Mouse (Mus musculus) thymus, adult 2 months (tissue): ENCODE results near the gene Zscan2. TPM values are rescaled to one million over a fixed set of nuclear protein-coding genes. Genes with fewer than 3 reads are reported as not detected.

Source experiments
- DNase-seq: peaks from one replicate; pipeline ENCODE4 v3.0.0; 2021
- H3K27ac ChIP-seq: fragments of 200-500 bp; 2 replicates; pipeline ENCODE4 v1.5.1; 2012; ENCODE audit warnings: low read length, control low read depth; ENCODE audit not compliant: control insufficient read depth, insufficient read depth
- H3K27me3 ChIP-seq: fragments of 200-500 bp; 2 replicates; pipeline ENCODE4 v1.6.1; 2012; ENCODE audit warnings: mild to moderate bottlenecking, low read length, moderate library complexity, mixed read lengths; ENCODE audit not compliant: control insufficient read depth, insufficient read depth
- H3K36me3 ChIP-seq: fragments of 200-500 bp; 2 replicates; pipeline ENCODE4 v1.6.1; 2012; ENCODE audit warnings: mild to moderate bottlenecking, low read length, moderate library complexity; ENCODE audit not compliant: control insufficient read depth, insufficient read depth
- H3K4me1 ChIP-seq: fragments of 200-500 bp; replicated peaks from 2 replicates; pipeline ENCODE4 v1.6.1; 2012; ENCODE audit warnings: low read length; ENCODE audit not compliant: control insufficient read depth, insufficient read depth
- H3K4me3 ChIP-seq: fragments of 200-500 bp; 2 replicates; pipeline ENCODE4 v1.5.1; 2012; ENCODE audit warnings: mild to moderate bottlenecking, low read length, control low read depth, moderate library complexity; ENCODE audit not compliant: control insufficient read depth, insufficient read depth
- CTCF ChIP-seq: fragments of 200-500 bp; IDR thresholded peaks from 2 replicates; pipeline ENCODE4 v1.5.1; 2012; ENCODE audit warnings: mild to moderate bottlenecking, control low read depth, low read length, moderate library complexity, borderline replicate concordance; ENCODE audit not compliant: control insufficient read depth, poor library complexity, insufficient read depth; ENCODE audit errors: extremely low read depth
- POLR2A ChIP-seq: fragments of 200-500 bp; IDR thresholded peaks from 2 replicates; pipeline ENCODE4 v1.6.1; 2012; ENCODE audit warnings: mild to moderate bottlenecking, low read length, control low read depth, moderate library complexity; ENCODE audit not compliant: control insufficient read depth, poor library complexity, insufficient read depth; ENCODE audit errors: extremely low read depth
- WGBS: fragments of 180-500 bp; shearing (Covaris S2); methylation state at CpG from one replicate; pipeline ENCODE4 v1.1.7; 2018; 5-methylcytosine and 5-hydroxymethylcytosine counted together
- polyA plus RNA-seq: library from polyadenylated mRNA; depleted of rRNA; stranded (reverse); fragments of >200 nt; gene quantifications from 2 replicates; pipeline ENCODE4 v1.2.3, GENCODE M21; 2012

Zscan2 gene
- polyA plus RNA-seq, 1 experiment = 26.2 TPM

- peak; percentile 54 for DNase-seq
- H3K36me3 ChIP-seq = no peaks in the 10 kb centered on the region
- no peaks in the 10 kb centered on the region; the same call in 1 of the 2 replicates for H3K4me1 ChIP-seq
- no peak overlapping the region for H3K4me3 ChIP-seq
- no peak overlapping the region for H3K27ac ChIP-seq
- WGBS = 34% methylated on average over 5 of the region's 5 CpGs
- TF ChIP-seq POLR2A (no peak), CTCF (no peak)
- no peaks in the 10 kb centered on the region for H3K27me3 ChIP-seq
Measured at GRCm38 (mm10) chr7:80850520-80850919, 10.2 kb upstream of the Zscan2 start.

DNA sequence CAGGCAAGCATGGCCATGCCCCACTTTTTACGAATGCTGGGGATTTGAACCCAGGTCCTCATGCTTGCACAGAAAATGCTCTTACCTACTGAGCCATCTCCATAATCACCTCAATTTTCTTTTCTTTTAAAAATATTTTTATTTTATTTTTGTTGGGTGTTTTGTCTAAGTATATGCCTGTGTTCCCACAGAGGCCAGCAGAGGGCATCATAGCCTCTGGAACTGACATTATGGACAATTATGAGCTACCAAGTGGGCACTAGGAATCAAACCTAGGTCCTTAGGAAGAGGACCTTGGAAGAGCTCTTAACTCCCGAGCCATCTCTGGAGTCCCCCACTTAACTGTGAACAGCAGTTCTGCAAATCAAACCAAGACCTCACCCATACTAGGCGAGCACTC lies 7.5 kb upstream of the Zscan2 start:
- Histone ChIP-seq H3K27me3 (no peaks in the 10 kb centered on the region), H3K4me3 (no peak overlapping the region), H3K4me1 (peaks cover 2% of the 10 kb centered on the region; the same call in 1 of the 2 replicates), H3K27ac (no peak overlapping the region), H3K36me3 (no peaks in the 10 kb centered on the region)
- TF ChIP-seq POLR2A (no peak), CTCF (no peak)
- DNase-seq = no peak
- WGBS = 94% methylated on average over 3 of the region's 3 CpGs

DNA sequence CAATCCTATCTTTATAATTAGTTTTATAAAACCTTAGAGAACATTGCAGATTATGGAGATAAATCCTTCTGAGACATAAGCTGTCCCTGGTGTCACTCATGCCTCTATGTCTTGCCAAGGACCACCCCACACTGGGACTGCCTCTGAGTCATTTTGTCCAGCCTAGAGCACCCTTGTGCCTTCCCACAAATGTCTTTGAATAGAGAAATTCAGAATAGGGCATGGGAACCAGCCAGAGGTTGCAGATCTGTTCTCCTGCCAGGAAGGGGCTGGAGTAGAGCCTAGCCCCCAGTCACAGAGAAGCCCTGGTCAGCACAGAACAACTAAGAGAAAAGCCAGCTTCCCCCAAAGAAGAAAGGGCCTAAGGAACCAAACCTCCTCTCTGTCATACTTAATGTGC lies 5.4 kb upstream of the Zscan2 start:
- no peaks in the 10 kb centered on the region for H3K27me3 ChIP-seq
- no peak for TF ChIP-seq POLR2A
- TF ChIP-seq CTCF = no peak

DNA sequence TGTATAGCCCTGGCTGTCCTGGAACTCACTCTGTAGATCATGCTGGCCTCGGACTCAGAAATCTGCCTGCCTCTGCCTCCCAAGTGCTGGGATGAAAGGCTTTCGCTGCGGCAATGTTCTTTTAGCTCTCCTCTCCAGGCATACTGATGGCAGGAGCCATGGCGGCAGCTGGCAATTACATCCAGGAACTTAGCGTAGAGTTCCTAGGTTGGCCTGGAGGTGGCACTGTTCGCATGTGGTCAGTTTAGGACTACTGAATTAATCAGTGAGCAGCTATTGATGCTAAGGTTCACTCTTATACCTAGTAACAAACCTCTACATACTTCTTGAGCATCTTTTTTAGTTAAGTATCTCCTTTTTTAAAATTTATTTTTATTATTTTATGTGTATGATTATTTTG lies 3.5 kb upstream of the Zscan2 start:
- TF ChIP-seq POLR2A = no peak
- TF ChIP-seq CTCF = peak; percentile 39; the same call in 1 of the 2 replicates
- Histone ChIP-seq H3K27me3 (no peaks in the 10 kb centered on the region), H3K36me3 (no peaks in the 10 kb centered on the region), H3K27ac (no peak overlapping the region), H3K4me1 (peaks cover 7% of the 10 kb centered on the region; the same call in 1 of the 2 replicates), H3K4me3 (no peak overlapping the region)
- 9% methylated on average over 6 of the region's 6 CpGs for WGBS
- peak; percentile 86 for DNase-seq

More for the DNA sequence above, 5.4 kb upstream of the Zscan2 start:
- no peak for DNase-seq
- H3K27ac ChIP-seq = no peak overlapping the region
- no peaks in the 10 kb centered on the region for H3K36me3 ChIP-seq
- no peak overlapping the region for H3K4me3 ChIP-seq
- H3K4me1 ChIP-seq = peaks cover 6% of the 10 kb centered on the region; the same call in 1 of the 2 replicates

GRCm38 (mm10) chr7:80860227-80860626 lies 493 bp upstream of the Zscan2 start:
- peak overlapping the region; percentile 39 for H3K4me3 ChIP-seq
- no peak for TF ChIP-seq CTCF
- TF ChIP-seq POLR2A = no peak
- peaks cover 28% of the 10 kb centered on the region for H3K4me1 ChIP-seq
- peak; percentile 79 for DNase-seq
- H3K27me3 ChIP-seq = no peaks in the 10 kb centered on the region
- H3K27ac ChIP-seq = peak overlapping the region; percentile 9; the same call in 1 of the 2 replicates
- H3K36me3 ChIP-seq = no peaks in the 10 kb centered on the region
- WGBS = under 1% methylated on average over 13 of the region's 13 CpGs

DNA sequence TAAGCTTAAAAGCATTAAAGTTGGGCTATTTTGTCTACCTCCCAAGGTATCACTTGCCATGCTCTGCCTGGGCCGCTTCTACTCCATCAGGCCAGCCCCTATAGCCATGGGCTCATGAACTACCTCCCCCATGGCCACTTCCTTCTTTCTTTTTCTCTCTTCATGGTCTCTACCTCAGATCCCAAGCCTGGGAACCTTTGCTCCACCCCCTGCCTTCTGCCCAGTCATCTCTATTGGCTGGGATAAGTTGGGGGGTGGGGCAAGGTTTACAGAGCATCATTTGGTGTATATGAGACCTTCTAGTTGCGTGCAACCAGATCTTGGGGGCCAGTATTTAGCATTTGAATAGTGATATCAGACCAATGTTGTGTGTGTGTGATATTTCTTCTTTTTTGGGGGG lies 1.8 kb downstream of the Zscan2 start:
- TF ChIP-seq POLR2A = no peak
- no peak for TF ChIP-seq CTCF
- WGBS = 60% methylated on average over 2 of the region's 2 CpGs
- Histone ChIP-seq H3K4me3 (no peak overlapping the region), H3K4me1 (peaks cover 36% of the 10 kb centered on the region), H3K27me3 (no peaks in the 10 kb centered on the region), H3K27ac (peak overlapping the region; percentile 16; the same call in 1 of the 2 replicates), H3K36me3 (peaks cover under 1% of the 10 kb centered on the region)
- peak; percentile 33 for DNase-seq

DNA sequence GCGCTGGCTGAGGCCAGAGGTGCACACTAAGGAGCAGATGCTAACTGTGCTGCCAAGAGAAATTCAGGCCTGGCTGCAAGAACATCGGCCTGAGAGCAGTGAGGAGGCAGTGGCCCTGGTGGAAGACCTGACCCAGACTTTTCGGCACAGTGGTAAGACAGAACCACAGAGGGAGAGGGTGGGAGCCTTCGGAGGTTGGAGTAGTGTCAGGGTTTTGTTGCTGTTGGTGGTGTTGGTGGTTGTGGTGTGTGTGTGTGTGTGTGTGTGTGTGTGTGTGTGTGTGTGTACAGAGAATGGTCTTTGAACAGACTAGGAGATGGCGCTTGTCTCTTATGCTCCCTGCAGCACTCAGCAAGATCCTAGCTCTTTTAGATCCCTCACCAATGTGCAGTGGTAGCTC lies 2.8 kb downstream of the Zscan2 start:
- peak overlapping the region; percentile 60 for H3K27ac ChIP-seq
- TF ChIP-seq CTCF (no peak), POLR2A (no peak)
- 39% methylated on average over 5 of the region's 5 CpGs for WGBS
- H3K27me3 ChIP-seq = no peaks in the 10 kb centered on the region
- peaks cover 36% of the 10 kb centered on the region for H3K4me1 ChIP-seq
- DNase-seq = peak; percentile 16
- H3K4me3 ChIP-seq = peak overlapping the region; percentile 20
- H3K36me3 ChIP-seq = peaks cover 9% of the 10 kb centered on the region

DNA sequence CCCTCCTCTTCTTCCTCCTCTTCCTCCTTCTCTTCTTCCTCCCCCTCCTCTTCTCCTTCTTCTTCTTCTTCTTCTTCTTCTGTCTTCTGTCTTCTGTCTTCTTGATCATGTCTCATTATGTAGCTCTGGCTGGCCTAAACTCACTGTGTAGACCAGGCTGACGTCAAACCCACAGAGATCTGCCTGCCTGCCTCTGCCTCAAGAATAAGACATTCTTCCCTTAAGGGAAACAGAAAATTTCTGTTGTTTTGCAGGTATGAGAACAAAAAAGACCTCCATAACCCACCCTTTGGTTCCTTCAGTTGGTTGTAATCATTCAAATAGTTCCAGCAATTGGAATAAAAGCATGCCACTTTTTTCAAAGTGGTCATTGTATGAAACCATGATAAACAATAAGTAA lies 3.4 kb downstream of the Zscan2 start:
- peaks cover 14% of the 10 kb centered on the region for H3K36me3 ChIP-seq
- peak overlapping the region; percentile 60 for H3K27ac ChIP-seq
- H3K4me3 ChIP-seq = no peak overlapping the region
- H3K27me3 ChIP-seq = no peaks in the 10 kb centered on the region
- DNase-seq = no peak
- H3K4me1 ChIP-seq = peaks cover 36% of the 10 kb centered on the region
- TF ChIP-seq POLR2A (no peak), CTCF (no peak)
- 28% methylated on average over 1 of the region's 1 CpGs for WGBS
